ENCODE assay signal across 25 mouse cellular contexts in genomic region chr6:67501938-67502337, GRCm38 (mm10). TPM values are rescaled to one million over a fixed set of nuclear protein-coding genes. Genes with fewer than 3 reads are reported as not detected.
DNase-seq lines count a peak whose midpoint lies in the region; ATAC-seq and TF ChIP-seq lines count a peak whose summit lies in the region.
"Not testable (repeated sequence)": the region's sequence is repeated elsewhere in the genome, so short reads cannot be mapped to it uniquely, and the experiment has no call there.
"Had no signal": no experiment of that assay in that cellular context is flagged by ENCODE, and none has a peak within 500 bp of the region (broad histone marks: within the 10 kb centered on the region; RNA-seq: fewer than 3 reads in every experiment).

No protein-coding gene starts in this region.

- not testable (repeated sequence) for H3K27me3 ChIP-seq in embryonic facial prominence, embryonic 15.5 days; forebrain, embryonic 15.5 days; hindbrain, embryonic 12.5 days; kidney, postnatal 0 days (ENCODE audit: insufficient read depth, low read length); lung, embryonic 15.5 days; midbrain, postnatal 0 days (ENCODE audit: insufficient read depth, low read length); stomach, embryonic 14.5 days (ENCODE audit: control insufficient read depth, insufficient read depth, low read length)

- not testable (repeated sequence) for DNase-seq in kidney, postnatal 0 days (ENCODE audit: low spot score); midbrain, postnatal 0 days (ENCODE audit: low spot score)

- not testable (repeated sequence) for H3K4me3 ChIP-seq in embryonic facial prominence, embryonic 15.5 days (replicated peaks); forebrain, embryonic 15.5 days; hindbrain, embryonic 12.5 days; kidney, postnatal 0 days (replicated peaks; ENCODE audit: low read depth, low read length); lung, embryonic 15.5 days; midbrain, postnatal 0 days (ENCODE audit: low read depth, low read length); stomach, embryonic 14.5 days (ENCODE audit: low read depth, low read length)

- H3K4me1 ChIP-seq in embryonic facial prominence, embryonic 15.5 days; forebrain, embryonic 15.5 days; hindbrain, embryonic 12.5 days; kidney, postnatal 0 days (replicated peaks; ENCODE audit: insufficient read depth, low read length); lung, embryonic 15.5 days; midbrain, postnatal 0 days (ENCODE audit: insufficient read depth, low read length); stomach, embryonic 14.5 days (ENCODE audit: control insufficient read depth, insufficient read depth, low read length): not testable (repeated sequence)

- H3K9ac ChIP-seq in embryonic facial prominence, embryonic 15.5 days; forebrain, embryonic 15.5 days (replicated peaks); hindbrain, embryonic 12.5 days; kidney, postnatal 0 days (ENCODE audit: low read depth, low read length); lung, embryonic 15.5 days; midbrain, postnatal 0 days (replicated peaks; ENCODE audit: low read length, poor library complexity, severe bottlenecking); stomach, embryonic 14.5 days (replicated peaks; ENCODE audit: low read depth, low read length): not testable (repeated sequence)

- not testable (repeated sequence) for H3K36me3 ChIP-seq in embryonic facial prominence, embryonic 15.5 days; forebrain, embryonic 15.5 days; hindbrain, embryonic 12.5 days; kidney, postnatal 0 days (ENCODE audit: insufficient read depth, low read length); lung, embryonic 15.5 days; midbrain, postnatal 0 days (ENCODE audit: insufficient read depth, low read length); stomach, embryonic 14.5 days (ENCODE audit: control insufficient read depth, insufficient read depth, low read length)

- 0 out of 2 replicates have a peak, but pooled peaks have one; percentile 81 for ATAC-seq in embryonic facial prominence, embryonic 15.5 days (ENCODE audit: insufficient number of reproducible peaks, low FRiP score, low TSS enrichment, low read depth)
- peak; percentile 63; the same call in 1 of the 2 replicates for ATAC-seq in forebrain, embryonic 15.5 days (replicated peaks)
- ATAC-seq in hindbrain, embryonic 12.5 days (ENCODE audit: low FRiP score) = 0 out of 2 replicates have a peak, but pooled peaks have one; percentile 64
- peak; percentile 65 for ATAC-seq in kidney, postnatal 0 days (replicated peaks; ENCODE audit: low FRiP score, low read depth)
- ATAC-seq in lung, embryonic 15.5 days (ENCODE audit: borderline replicate concordance, extremely low read depth, low FRiP score, low TSS enrichment) = peak; percentile 74; the same call in 1 of the 2 replicates
- ATAC-seq in midbrain, postnatal 0 days (ENCODE audit: low FRiP score) = peak; percentile 68; the same call in 1 of the 2 replicates
- ATAC-seq in stomach, embryonic 14.5 days (ENCODE audit: insufficient number of reproducible peaks, insufficient read depth, low FRiP score, low read depth) = 0 out of 2 replicates have a peak, but pooled peaks have one; percentile 65

- not testable (repeated sequence) for TF ChIP-seq CTCF in kidney, postnatal 0 days (IDR thresholded peaks at IDR 0.05; ENCODE audit: low read depth); midbrain, postnatal 0 days (IDR thresholded peaks at IDR 0.05)

- 84% methylated on average over 2 of the region's 6 CpGs for WGBS in embryonic facial prominence, embryonic 15.5 days
- 89% methylated on average over 2 of the region's 6 CpGs for WGBS in forebrain, embryonic 15.5 days
- WGBS in hindbrain, embryonic 12.5 days = 100% methylated on average over 2 of the region's 6 CpGs
- WGBS in kidney, postnatal 0 days = 91% methylated on average over 2 of the region's 6 CpGs
- WGBS in lung, embryonic 15.5 days = 98% methylated on average over 2 of the region's 6 CpGs
- WGBS in midbrain, postnatal 0 days = 100% methylated on average over 2 of the region's 6 CpGs
- WGBS in stomach, embryonic 14.5 days = 94% methylated on average over 2 of the region's 6 CpGs

- not testable (repeated sequence) for H3K27ac ChIP-seq in embryonic facial prominence, embryonic 15.5 days (replicated peaks); forebrain, embryonic 15.5 days (replicated peaks); hindbrain, embryonic 12.5 days; kidney, postnatal 0 days; lung, embryonic 15.5 days; midbrain, postnatal 0 days (ENCODE audit: low read depth, low read length); stomach, embryonic 14.5 days (ENCODE audit: low read length)

- H3K4me2 ChIP-seq in embryonic facial prominence, embryonic 15.5 days (replicated peaks); forebrain, embryonic 15.5 days (replicated peaks); hindbrain, embryonic 12.5 days (replicated peaks); kidney, postnatal 0 days (ENCODE audit: low read length); lung, embryonic 15.5 days; midbrain, postnatal 0 days (ENCODE audit: low read depth, low read length, poor library complexity, severe bottlenecking); stomach, embryonic 14.5 days (replicated peaks; ENCODE audit: low read depth, low read length): not testable (repeated sequence)

- H3K9me3 ChIP-seq in embryonic facial prominence, embryonic 15.5 days (replicated peaks); forebrain, embryonic 15.5 days; hindbrain, embryonic 12.5 days (replicated peaks); kidney, postnatal 0 days (replicated peaks; ENCODE audit: low read length); lung, embryonic 15.5 days; midbrain, postnatal 0 days (ENCODE audit: low read length); stomach, embryonic 14.5 days (ENCODE audit: control insufficient read depth, low read depth, low read length): not testable (repeated sequence)

RNA-seq across cellular contexts. Expression of gene Il23r, which starts 10.3 kb away (rescaled TPM):
- 0.11 TPM in 1 of 2 replicates, not detected in the other for polyA plus RNA-seq in embryonic facial prominence, embryonic 15.5 days (2015; fragmentation: Nextera tagmentation; extraction: Ambion mirVana)
- polyA plus RNA-seq in forebrain, embryonic 15.5 days (2015; fragmentation: Nextera tagmentation; extraction: Ambion mirVana) = not detected in 2 replicates
- polyA plus RNA-seq in hindbrain, embryonic 12.5 days (2016; fragmentation: Nextera tagmentation; extraction: Ambion mirVana) = not detected in 2 replicates
- 0.06 TPM in 1 of 2 replicates, not detected in the other for polyA plus RNA-seq in kidney, postnatal 0 days (2015; fragmentation: Nextera tagmentation; extraction: Ambion mirVana)
- not detected in 2 replicates for polyA plus RNA-seq in lung, embryonic 15.5 days (2015; fragmentation: Nextera tagmentation; extraction: Ambion mirVana)
- total RNA-seq in midbrain, postnatal 0 days (2014; rRNA removed) = not detected in 2 replicates
- 0.10 TPM in 1 of 2 replicates, not detected in the other for polyA plus RNA-seq in midbrain, postnatal 0 days (2015; fragmentation: Nextera tagmentation; extraction: Ambion mirVana)
- polyA plus RNA-seq in stomach, embryonic 14.5 days (2014; fragmentation: Nextera tagmentation; extraction: Ambion mirVana) = not detected in 2 replicates
- total RNA-seq: gastrocnemius, postnatal 10 days; heart, adult 8-10 months; heart, postnatal 25 days; layer of hippocampus, adult 8-10 months; layer of hippocampus, postnatal 25 days; left cerebral cortex, adult 8-10 months; left cerebral cortex, postnatal 36 days; liver, adult 2 months had no signal
- polyA plus RNA-seq: embryonic facial prominence, embryonic 12.5 days; gonadal fat pad, adult 2 months; heart, embryonic 14.5 days; hindbrain, embryonic 13.5 days; kidney, embryonic 14.5 days; liver, adult 2 months; liver, embryonic 15.5 days; lung, embryonic 14.5 days; midbrain, embryonic 14.5 days had no signal

RNA-seq across cellular contexts. Expression of gene Tacstd2, which starts 33.7 kb away (rescaled TPM):
- polyA plus RNA-seq in embryonic facial prominence, embryonic 15.5 days (2015; fragmentation: Nextera tagmentation; extraction: Ambion mirVana) = 154 and 198 TPM in 2 replicates
- 0.47 and 0.55 TPM in 2 replicates for polyA plus RNA-seq in forebrain, embryonic 15.5 days (2015; fragmentation: Nextera tagmentation; extraction: Ambion mirVana)
- 6.2 and 6.5 TPM in 2 replicates for polyA plus RNA-seq in hindbrain, embryonic 12.5 days (2016; fragmentation: Nextera tagmentation; extraction: Ambion mirVana)
- 140 and 145 TPM in 2 replicates for polyA plus RNA-seq in kidney, postnatal 0 days (2015; fragmentation: Nextera tagmentation; extraction: Ambion mirVana)
- polyA plus RNA-seq in lung, embryonic 15.5 days (2015; fragmentation: Nextera tagmentation; extraction: Ambion mirVana) = 15.6 and 16.8 TPM in 2 replicates
- total RNA-seq in midbrain, postnatal 0 days (2014; rRNA removed) = 3.6 and 6.8 TPM in 2 replicates
- polyA plus RNA-seq in midbrain, postnatal 0 days (2015; fragmentation: Nextera tagmentation; extraction: Ambion mirVana) = 3.3 and 3.4 TPM in 2 replicates
- 55.0 and 63.8 TPM in 2 replicates for polyA plus RNA-seq in stomach, embryonic 14.5 days (2014; fragmentation: Nextera tagmentation; extraction: Ambion mirVana)
- total RNA-seq: adrenal gland, postnatal 14 days; gastrocnemius, postnatal 10 days; heart, postnatal 25 days; liver, adult 2 months had no signal
- polyA plus RNA-seq: CD4-positive, CD25-positive, alpha-beta regulatory T cell, adult 4 months; liver, adult 2 months had no signal
